Mouse (Mus musculus): ENCODE results near the gene Cfi.

DNA sequence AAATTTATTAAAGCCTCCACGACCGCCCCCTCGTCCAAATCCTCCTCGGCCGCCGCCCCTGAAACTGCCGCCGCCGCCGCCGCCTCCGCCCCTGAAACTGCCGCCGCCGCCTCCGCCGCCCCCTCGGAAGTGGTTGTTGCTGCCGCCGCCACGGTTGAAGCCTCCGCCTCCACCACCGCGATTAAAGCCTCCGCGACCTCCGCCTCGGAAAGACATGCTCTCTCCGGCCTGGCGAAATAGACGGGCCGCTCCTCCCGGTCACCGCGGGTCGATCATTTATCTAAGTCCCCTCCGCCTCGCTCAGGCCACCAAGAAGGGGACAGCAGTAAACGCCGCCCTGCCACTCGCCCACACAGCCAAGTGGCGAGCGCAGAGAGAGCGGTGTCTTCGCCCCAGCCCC, 5.1 kb upstream of the Cfi start:
- TF ChIP-seq CTCF (IDR thresholded peaks at IDR 0.05; ENCODE audit: low read depth) (no peak), EP300 (IDR thresholded peaks at IDR 0.05; ENCODE audit: low read depth) (no peak)

All from liver, embryonic 14.5 days (tissue).